Mouse (Mus musculus): ENCODE results near the gene Alkbh3.

Alkbh3 gene

GRCm38 (mm10) chr2:94010335-94011291, at the start of gene Alkbh3:
TSS of gene Alkbh3 (minus strand) at chr2:94010807.
- DNase-seq, result peak; percentile 97 to 98

- DNase-seq, result peak; percentile 25 to 51
Measured at GRCm38 (mm10) chr2:94059459-94059858, 48.9 kb upstream of the Alkbh3 start.

GRCm38 (mm10) chr2:94054813-94055212, 44.2 kb upstream of the Alkbh3 start:
- peak; percentile 68 to 71 for DNase-seq

GRCm38 (mm10) chr2:94051952-94052351, 41.3 kb upstream of the Alkbh3 start:
- no peak for DNase-seq

DNA sequence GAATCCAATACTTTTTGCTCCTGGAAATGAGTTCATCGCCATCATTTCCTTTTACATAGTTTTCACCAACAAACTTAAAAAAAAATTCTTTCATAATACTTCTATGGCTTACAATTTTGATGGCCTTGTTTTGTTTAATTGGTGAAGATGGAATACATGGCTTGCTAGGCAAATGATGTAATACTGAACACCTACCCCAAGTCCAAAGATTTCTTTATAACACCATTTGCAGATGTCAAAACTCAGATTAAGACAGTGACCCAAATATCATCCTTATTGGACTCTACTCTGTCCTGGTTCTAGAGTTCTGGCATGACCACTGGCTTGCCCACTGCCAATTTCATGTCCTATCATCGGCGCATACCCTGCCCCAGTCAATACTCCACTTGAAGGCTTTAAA, 40.3 kb upstream of the Alkbh3 start:
- DNase-seq, result no peak

DNA sequence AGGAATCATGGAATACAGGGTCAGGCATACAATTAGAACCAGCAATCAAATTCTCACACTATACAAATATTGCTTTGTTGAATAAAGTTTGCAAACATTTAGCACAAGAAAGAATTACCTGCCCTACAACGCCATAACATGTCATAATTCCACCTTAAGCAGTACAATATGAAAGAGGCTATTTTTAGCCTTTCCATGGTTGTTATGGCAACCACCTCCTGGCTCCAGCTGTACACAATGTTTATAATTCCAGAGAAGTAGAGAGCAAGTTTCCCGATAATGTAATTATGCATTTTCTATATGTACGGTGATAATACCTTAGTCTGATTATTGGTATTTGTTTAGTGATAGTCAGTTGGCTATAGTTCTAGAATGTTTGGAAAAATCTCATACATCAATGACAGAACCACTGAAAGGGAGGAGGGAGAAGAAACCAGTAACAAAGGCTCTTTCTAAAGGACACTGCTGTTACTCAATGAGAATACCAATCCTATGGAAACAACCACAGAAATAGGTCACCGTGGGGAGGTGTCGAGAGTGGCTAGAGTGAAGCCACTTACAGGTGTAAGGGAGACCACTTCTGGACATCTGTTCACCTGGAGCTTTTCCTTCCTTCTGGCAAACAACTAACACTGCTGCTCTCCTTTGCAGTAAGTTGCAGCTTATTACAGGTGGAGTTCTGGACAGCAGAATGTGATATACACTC, 39.0 kb upstream of the Alkbh3 start:
- no peak for DNase-seq

- no peak for DNase-seq
Measured at GRCm38 (mm10) chr2:94048733-94049470, 38.3 kb upstream of the Alkbh3 start.

- no peak for DNase-seq
Measured at GRCm38 (mm10) chr2:94048271-94048670, 37.7 kb upstream of the Alkbh3 start.

GRCm38 (mm10) chr2:94045411-94046090, 34.9 kb upstream of the Alkbh3 start:
- DNase-seq, result peak in 1 of 2 experiments; percentile 24

DNA sequence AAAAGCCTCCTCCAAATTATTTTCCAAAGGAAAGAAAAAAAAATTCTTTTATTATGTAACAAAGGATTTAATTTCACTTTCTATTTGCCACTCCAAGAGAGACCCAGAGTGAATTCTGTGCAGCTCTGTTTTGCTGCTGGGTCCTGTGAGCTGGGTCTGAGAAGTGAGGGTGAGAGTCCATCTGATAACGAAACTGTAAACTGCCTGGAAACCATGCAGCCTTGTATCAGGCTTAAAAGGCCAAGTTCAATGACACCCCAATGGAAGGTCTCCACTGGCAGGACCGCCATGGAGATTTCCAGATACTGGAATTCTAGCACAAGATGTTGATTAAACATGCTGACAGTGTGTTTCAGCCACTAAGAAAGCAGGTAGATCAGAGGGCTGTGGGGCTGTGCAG, 33.6 kb upstream of the Alkbh3 start:
- no peak for DNase-seq

GRCm38 (mm10) chr2:94043662-94044061, 33.1 kb upstream of the Alkbh3 start:
- DNase-seq, result no peak

GRCm38 (mm10) chr2:94042461-94042860, 31.9 kb upstream of the Alkbh3 start:
- DNase-seq, result no peak

- DNase-seq, result no peak
Measured at GRCm38 (mm10) chr2:94040391-94041125, 30.0 kb upstream of the Alkbh3 start.

- peak; percentile 89 to 90 for DNase-seq
Measured at GRCm38 (mm10) chr2:94035428-94036331, 25.1 kb upstream of the Alkbh3 start.

GRCm38 (mm10) chr2:94030602-94031001, 20.0 kb upstream of the Alkbh3 start:
- no peak for DNase-seq

GRCm38 (mm10) chr2:94024637-94025036, 14.0 kb upstream of the Alkbh3 start:
- DNase-seq, result no peak

DNA sequence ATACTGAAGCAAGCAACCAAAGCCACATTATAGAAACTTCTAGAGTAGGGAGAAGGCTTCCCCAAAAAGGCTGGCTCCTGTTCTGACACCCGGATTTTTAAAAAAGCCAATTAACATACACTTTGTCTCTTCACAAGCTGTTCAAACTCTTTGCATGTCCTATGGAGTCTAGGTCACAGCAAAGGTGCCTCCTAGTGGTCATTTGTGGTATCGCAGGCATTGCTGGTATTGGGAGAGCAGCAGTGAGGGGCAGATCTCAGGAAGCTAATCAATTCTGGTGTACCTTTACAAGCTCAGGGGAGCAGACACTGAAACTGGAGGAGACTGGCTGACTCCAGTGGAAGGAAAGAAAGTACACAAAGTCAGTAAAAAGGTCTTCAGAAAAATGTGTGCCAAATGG, 8.3 kb downstream of the Alkbh3 start:
- DNase-seq, result peak; percentile 92 to 97

DNA sequence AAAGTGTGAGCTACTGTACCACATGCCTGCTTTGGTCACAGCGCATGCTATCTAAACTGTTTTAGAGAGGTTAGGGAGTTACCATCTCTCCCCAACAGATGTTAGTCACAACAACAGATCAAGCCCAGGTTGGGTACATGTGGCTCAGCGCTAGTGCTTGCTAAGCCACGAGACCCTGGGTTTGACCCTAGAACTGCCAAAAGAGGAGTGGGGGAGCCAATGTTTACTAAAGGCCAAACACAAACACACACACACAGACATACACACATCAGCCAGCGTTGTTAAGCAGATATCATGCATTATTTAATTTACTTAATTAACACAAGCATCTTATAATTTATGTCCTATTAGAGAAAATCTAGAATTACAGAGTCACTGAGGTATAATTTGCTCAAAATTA, 8.7 kb downstream of the Alkbh3 start:
- DNase-seq, result no peak

DNA sequence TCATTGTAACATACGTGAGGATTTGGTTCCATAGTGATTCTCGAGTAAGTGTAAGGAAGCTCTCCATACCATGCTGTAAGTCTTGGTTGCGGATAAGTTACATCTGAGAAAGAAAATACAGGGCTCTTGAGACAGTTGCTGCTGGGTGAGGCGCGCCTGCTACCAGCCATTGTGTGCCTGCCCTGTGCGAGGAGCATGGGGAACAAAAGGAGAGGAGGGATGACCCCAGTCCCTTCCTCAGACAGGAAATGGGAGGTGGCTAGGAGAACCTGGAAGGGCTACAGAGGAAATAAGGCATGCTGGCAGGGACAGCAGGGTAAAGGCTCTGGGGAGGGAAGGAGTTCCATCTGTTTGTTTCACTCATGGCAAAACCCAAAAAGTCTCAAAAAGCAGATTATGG, 9.2 kb downstream of the Alkbh3 start:
- no peak for DNase-seq

DNA sequence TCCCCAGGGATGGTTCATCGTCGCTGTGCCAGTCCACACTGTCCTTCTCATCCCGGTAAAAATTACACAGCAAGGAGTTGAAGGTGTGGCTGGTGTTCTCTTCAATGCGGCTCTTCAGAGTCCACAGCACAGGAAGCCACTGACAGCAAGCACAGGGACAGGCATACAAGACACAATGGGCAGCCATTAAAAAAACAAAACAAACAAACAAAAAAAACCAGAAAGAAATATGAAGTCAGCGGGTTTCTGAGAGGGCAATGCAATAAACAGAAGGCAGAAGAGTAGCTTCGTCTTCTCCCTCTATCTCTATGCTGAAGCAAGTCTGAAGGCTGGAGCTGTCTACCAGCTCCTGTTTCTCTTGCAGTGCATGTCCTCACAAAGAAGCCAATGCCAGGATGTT, 14.4 kb downstream of the Alkbh3 start, which contains the start of gene Gm27027:
Gene Gm27027, minus strand, starts transcription at position 101 of the 400 bp plus-strand sequence.
- no peak for DNase-seq

DNA sequence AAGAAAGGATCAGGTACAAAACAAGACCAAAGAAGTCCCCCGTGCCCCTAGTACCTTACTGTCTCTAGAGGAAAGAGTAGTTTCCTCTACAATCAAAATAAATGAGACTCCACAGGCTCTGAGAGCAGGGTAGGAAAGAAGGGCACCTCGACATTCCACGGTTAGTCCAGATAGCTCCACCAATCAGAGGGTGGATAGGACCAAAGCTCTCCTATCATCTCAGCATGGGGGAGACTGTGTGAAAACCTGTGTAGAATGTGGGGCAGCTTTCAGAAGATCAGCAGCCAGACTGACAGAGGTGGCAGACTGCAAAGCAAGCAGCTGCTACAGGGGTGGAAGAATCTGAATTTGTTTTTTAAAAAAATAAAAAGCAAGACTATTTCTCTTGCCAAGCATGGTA, 17.8 kb downstream of the Alkbh3 start:
- DNase-seq, result no peak

Data from cerebellum, postnatal 14 days (tissue).